Comparison of ENCODE assay signal across 7 mouse cellular contexts in the genomic region with DNA sequence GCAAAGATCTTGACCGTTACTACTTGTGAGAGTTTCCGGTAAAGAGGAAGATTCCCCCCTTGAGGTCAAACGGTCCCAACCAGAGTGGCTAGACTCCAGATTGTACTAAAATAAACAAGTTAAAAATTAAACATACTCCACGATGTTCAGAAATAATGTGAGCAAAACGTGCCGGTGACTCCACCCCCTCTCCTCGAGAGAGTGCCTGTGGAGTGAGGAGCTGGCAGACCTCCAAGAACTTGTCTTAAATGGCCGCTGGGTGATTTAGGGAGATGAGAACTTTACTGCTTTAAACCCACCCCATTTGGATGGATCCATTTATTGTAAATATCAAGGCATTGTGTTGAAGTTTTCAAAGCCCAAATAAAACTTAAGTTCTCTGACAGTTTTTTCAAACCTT. TPM values are rescaled to one million over a fixed set of nuclear protein-coding genes. Genes with fewer than 3 reads are reported as not detected.
DNase-seq lines count a peak whose midpoint lies in the region; ATAC-seq and TF ChIP-seq lines count a peak whose summit lies in the region.

No protein-coding gene starts in this region.

- TF ChIP-seq CTCF in brain, embryonic 14.5 days (IDR thresholded peaks at IDR 0.05; ENCODE audit: borderline replicate concordance, extremely low read depth, insufficient read depth, insufficient read length) = no peak

- TF ChIP-seq POLR2A in brain, embryonic 14.5 days (IDR thresholded peaks at IDR 0.05; ENCODE audit: borderline replicate concordance, extremely low read depth, insufficient read depth, insufficient read length, poor library complexity, severe bottlenecking) = no peak

- no peaks in the 10 kb centered on the region for H3K9me3 ChIP-seq in hindbrain, embryonic 14.5 days (ENCODE audit: control insufficient read depth, low read length)
- no peaks in the 10 kb centered on the region for H3K9me3 ChIP-seq in liver, embryonic 16.5 days (replicated peaks; ENCODE audit: control insufficient read depth, low read length)
- H3K9me3 ChIP-seq in stomach, embryonic 16.5 days (replicated peaks; ENCODE audit: control insufficient read depth, low read length) = no peaks in the 10 kb centered on the region; the same call in 1 of the 2 replicates
- H3K9me3 ChIP-seq in forebrain, embryonic 15.5 days = no peaks in the 10 kb centered on the region

- no peak overlapping the region for H3K4me2 ChIP-seq in hindbrain, embryonic 14.5 days (replicated peaks)
- H3K4me2 ChIP-seq in liver, embryonic 16.5 days (ENCODE audit: low read depth, low read length) = peak overlapping the region; percentile 17; the same call in 1 of the 2 replicates
- H3K4me2 ChIP-seq in stomach, embryonic 16.5 days (ENCODE audit: low read depth, low read length) = peak overlapping the region; percentile 42
- H3K4me2 ChIP-seq in forebrain, embryonic 15.5 days (replicated peaks) = no peak overlapping the region

- 40% methylated on average over 8 of the region's 8 CpGs for WGBS in hindbrain, embryonic 14.5 days
- WGBS in liver, embryonic 16.5 days (ENCODE audit: insufficient replicate concordance) = 18% methylated on average over 8 of the region's 8 CpGs
- WGBS in stomach, embryonic 16.5 days = under 1% methylated on average over 8 of the region's 8 CpGs
- WGBS in forebrain, embryonic 15.5 days = 34% methylated on average over 8 of the region's 8 CpGs

- DNase-seq in retina, postnatal 1 day = peak; percentile 63
- no peak for DNase-seq in retina, embryonic 14.5 days (ENCODE audit: low spot score)
- DNase-seq in brain, embryonic 14.5 days (ENCODE audit: low read depth) = peak; percentile 86
- DNase-seq in hindbrain, embryonic 14.5 days (ENCODE audit: low spot score) = peak; percentile 74

- no peaks in the 10 kb centered on the region for H3K27me3 ChIP-seq in hindbrain, embryonic 14.5 days (ENCODE audit: control insufficient read depth, insufficient read depth, low read length)
- H3K27me3 ChIP-seq in liver, embryonic 16.5 days (ENCODE audit: control insufficient read depth, insufficient read depth, low read depth, low read length) = no peaks in the 10 kb centered on the region
- no peaks in the 10 kb centered on the region for H3K27me3 ChIP-seq in stomach, embryonic 16.5 days (ENCODE audit: control insufficient read depth, insufficient read depth, low read length)
- no peaks in the 10 kb centered on the region for H3K27me3 ChIP-seq in forebrain, embryonic 15.5 days

- H3K4me3 ChIP-seq in hindbrain, embryonic 14.5 days (replicated peaks; ENCODE audit: low read length) = no peak overlapping the region
- no peak overlapping the region for H3K4me3 ChIP-seq in liver, embryonic 16.5 days (ENCODE audit: low read depth, low read length)
- H3K4me3 ChIP-seq in stomach, embryonic 16.5 days (replicated peaks; ENCODE audit: low read length) = no peak overlapping the region; the same call in 1 of the 2 replicates
- no peak overlapping the region for H3K4me3 ChIP-seq in forebrain, embryonic 15.5 days

- no peak for ATAC-seq in hindbrain, embryonic 14.5 days (ENCODE audit: low FRiP score)
- no peak; the same call in 1 of the 2 replicates for ATAC-seq in liver, embryonic 16.5 days (ENCODE audit: low read depth)
- ATAC-seq in stomach, embryonic 16.5 days (ENCODE audit: insufficient read depth, low FRiP score) = peak; percentile 85; the same call in 1 of the 2 replicates
- ATAC-seq in forebrain, embryonic 15.5 days (replicated peaks) = no peak

- no peaks in the 10 kb centered on the region for H3K36me3 ChIP-seq in hindbrain, embryonic 14.5 days (replicated peaks; ENCODE audit: control insufficient read depth, insufficient read depth)
- H3K36me3 ChIP-seq in liver, embryonic 16.5 days (ENCODE audit: control insufficient read depth, insufficient read depth) = no peaks in the 10 kb centered on the region
- H3K36me3 ChIP-seq in stomach, embryonic 16.5 days (ENCODE audit: control insufficient read depth, insufficient read depth, low read length) = no peaks in the 10 kb centered on the region
- H3K36me3 ChIP-seq in forebrain, embryonic 15.5 days = no peaks in the 10 kb centered on the region

- H3K9ac ChIP-seq in hindbrain, embryonic 14.5 days = no peak overlapping the region
- no peak overlapping the region for H3K9ac ChIP-seq in liver, embryonic 16.5 days (ENCODE audit: low read depth, low read length)
- no peak overlapping the region for H3K9ac ChIP-seq in stomach, embryonic 16.5 days (ENCODE audit: low read length)
- no peak overlapping the region for H3K9ac ChIP-seq in forebrain, embryonic 15.5 days (replicated peaks)

- no peak overlapping the region for H3K27ac ChIP-seq in hindbrain, embryonic 14.5 days
- H3K27ac ChIP-seq in liver, embryonic 16.5 days (ENCODE audit: low read length) = no peak overlapping the region
- no peak overlapping the region for H3K27ac ChIP-seq in stomach, embryonic 16.5 days (ENCODE audit: low read length)
- H3K27ac ChIP-seq in forebrain, embryonic 15.5 days (replicated peaks) = no peak overlapping the region

- H3K4me1 ChIP-seq in hindbrain, embryonic 14.5 days (replicated peaks; ENCODE audit: control insufficient read depth, insufficient read depth, low read length) = no peaks in the 10 kb centered on the region
- no peaks in the 10 kb centered on the region; the same call in 1 of the 2 replicates for H3K4me1 ChIP-seq in liver, embryonic 16.5 days (ENCODE audit: control insufficient read depth, low read depth, low read length)
- H3K4me1 ChIP-seq in stomach, embryonic 16.5 days (ENCODE audit: control insufficient read depth, insufficient read depth, low read length) = peaks cover 8% of the 10 kb centered on the region; the same call in 1 of the 2 replicates
- peaks cover 3% of the 10 kb centered on the region; the same call in 1 of the 2 replicates for H3K4me1 ChIP-seq in forebrain, embryonic 15.5 days

RNA-seq across cellular contexts. Expression of gene Gfra1, which starts 42.4 kb away (rescaled TPM):
- 19.6 and 44.8 TPM in 2 replicates for polyA plus RNA-seq in brain, embryonic 14.5 days (2012; rRNA removed)
- polyA plus RNA-seq in hindbrain, embryonic 14.5 days (2014; fragmentation: Nextera tagmentation; extraction: Ambion mirVana) = 46.0 and 48.5 TPM in 2 replicates
- 7.2 and 7.4 TPM in 2 replicates for polyA plus RNA-seq in liver, embryonic 16.5 days (2015; fragmentation: Nextera tagmentation; extraction: Ambion mirVana)
- polyA plus RNA-seq in stomach, embryonic 16.5 days (2015; fragmentation: Nextera tagmentation; extraction: Ambion mirVana) = 26.2 and 31.1 TPM in 2 replicates
- 12.1 and 12.6 TPM in 2 replicates for polyA plus RNA-seq in forebrain, embryonic 15.5 days (2015; fragmentation: Nextera tagmentation; extraction: Ambion mirVana)

Comparison
In these comparisons a context has a peak if more than half of its experiments do, and no peak if none do; other contexts are left out.
1. H3K4me2 ChIP-seq: peak in liver, embryonic 16.5 days (single experiment) and stomach, embryonic 16.5 days (single experiment); none in hindbrain, embryonic 14.5 days (single experiment) and forebrain, embryonic 15.5 days (single experiment).